Mouse (Mus musculus) T-helper 2 cell (primary cell): Measurements from ENCODE around the gene Glyat.
"Not testable (repeated sequence)": the region's sequence is repeated elsewhere in the genome, so short reads cannot be mapped to it uniquely, and the experiment has no call there.

Experiments
- in situ Hi-C: fragments of 300-600 bp; cut with MboI, MseI; formaldehyde crosslinking; loops from one replicate; pipeline ENCODE4 v1.15.1; 2025; ENCODE audit warnings: high pct_unique_total_duplicates

The Glyat gene

DNA sequence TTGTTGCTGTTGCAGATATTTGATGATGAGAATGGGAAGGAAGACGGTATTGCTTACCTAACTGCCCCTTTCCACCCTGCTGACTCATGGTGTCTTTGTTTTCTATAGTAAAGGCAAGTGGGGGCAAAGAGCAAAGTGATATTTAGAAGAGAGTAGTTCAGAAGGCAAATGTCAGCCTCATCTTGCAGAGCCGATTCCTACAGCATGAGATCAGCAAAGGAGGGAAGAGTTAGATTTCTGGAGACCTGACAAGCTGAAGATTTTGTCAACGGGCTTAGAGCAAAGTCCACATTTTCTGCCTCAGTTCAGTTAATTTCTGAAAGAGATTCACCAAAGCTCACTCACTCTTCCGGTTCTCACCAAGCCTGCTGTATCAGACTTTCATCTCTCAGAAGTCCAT, at the start of gene Glyat:
TSS of gene Glyat (plus strand) at position 133 of the 400 bp plus-strand sequence.
- in situ Hi-C loops: no loop called here

DNA sequence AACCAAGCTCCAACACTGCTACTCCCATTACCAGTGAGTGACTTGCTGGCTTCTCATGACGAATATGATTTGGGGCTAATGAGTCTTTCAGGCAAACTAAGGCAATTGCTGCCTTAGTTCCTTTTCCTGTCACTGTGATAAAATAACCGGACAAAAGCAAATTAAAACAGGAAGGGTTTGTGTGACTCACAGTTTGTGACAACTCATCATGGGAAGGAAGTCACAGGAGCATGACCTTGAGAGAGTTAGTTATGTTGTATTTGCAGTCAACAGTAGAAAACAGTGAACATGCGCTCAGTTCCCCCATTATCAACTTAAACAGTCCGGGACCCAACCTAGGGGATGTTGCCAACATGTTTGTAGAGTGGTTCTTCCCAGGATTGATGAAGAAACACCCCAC, 47.8 kb upstream of the Glyat start:
- in situ Hi-C loops: loop anchor here (5.0 kb wide), 1 partner anchor 68 kb away; no protein-coding TSS in a partner anchor

DNA sequence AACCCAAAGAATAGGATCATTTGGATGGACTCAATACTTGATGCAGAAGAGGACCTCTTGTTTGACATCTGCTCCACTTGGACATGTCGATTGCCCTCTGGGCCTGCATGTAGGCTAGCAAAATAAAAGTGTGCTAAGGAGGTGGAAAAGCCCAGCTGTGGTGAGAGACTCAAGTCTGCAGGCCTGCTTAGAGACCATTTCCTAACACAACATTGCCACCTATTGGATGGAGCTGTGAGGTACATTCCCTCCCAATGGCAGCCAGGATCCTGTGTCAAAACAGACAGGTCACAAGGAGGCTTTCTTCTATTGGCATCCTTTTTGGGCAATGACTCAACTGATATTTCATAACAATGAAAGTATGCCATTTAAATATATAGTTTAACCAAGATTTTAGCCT, 41.2 kb upstream of the Glyat start:
- in situ Hi-C loops: no loop called here

DNA sequence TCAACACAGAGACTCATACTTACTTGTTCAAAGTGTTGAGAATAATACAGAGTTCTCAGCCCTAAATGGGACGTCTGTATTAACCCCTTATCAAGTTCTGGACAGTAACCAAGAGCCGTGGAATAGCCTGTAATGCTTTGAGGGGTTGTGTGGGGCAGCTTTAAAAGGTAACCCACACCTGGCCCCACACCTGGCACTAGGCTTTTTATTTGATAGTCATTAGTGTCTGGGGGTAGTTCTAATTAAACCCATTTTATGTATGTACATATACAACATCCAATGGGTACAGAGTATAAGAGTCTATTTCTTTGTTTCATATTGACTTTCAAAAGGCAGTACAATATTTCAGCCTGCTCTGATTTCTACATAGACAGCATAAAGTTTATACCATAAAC, 38.0 kb upstream of the Glyat start:
- in situ Hi-C loops: no loop called here

DNA sequence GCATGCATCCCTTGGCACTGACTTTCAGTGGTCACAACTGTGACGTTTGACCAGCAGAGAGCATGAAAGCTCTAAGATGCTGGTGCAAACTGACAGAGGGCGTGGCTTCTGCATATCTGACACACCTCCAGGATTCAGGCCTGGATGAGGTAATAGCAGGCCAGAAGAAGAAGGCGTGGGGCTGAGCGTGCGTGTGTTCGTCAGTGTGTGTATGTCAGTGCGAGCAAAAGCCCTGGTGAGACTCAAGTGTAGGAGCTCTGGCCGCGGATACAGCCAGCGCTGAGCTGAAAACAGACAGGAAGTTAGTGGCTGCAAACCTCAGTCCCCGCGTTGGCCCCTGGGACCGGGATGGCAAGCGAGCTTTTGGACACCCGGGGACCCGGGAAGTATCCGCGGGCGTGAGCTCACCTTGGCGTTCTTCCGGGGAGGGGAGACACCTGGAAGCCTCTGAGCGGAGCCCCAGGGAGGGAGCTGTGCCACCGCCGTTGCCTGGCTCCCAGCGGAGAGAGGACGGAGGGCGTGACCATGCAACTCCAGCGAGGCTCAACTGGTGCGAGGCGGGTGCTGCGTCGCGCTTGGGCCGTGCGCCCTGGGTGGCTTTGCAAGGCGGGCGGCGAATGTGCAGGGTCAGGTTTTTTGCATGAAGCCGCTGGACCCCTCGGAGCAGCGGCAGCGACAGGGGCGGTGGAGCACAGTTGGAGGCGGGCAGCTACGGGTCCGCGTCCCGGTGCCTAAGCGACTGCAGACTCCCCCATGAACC, 37.4 kb upstream of the Glyat start:
- in situ Hi-C loops: no loop called here

DNA sequence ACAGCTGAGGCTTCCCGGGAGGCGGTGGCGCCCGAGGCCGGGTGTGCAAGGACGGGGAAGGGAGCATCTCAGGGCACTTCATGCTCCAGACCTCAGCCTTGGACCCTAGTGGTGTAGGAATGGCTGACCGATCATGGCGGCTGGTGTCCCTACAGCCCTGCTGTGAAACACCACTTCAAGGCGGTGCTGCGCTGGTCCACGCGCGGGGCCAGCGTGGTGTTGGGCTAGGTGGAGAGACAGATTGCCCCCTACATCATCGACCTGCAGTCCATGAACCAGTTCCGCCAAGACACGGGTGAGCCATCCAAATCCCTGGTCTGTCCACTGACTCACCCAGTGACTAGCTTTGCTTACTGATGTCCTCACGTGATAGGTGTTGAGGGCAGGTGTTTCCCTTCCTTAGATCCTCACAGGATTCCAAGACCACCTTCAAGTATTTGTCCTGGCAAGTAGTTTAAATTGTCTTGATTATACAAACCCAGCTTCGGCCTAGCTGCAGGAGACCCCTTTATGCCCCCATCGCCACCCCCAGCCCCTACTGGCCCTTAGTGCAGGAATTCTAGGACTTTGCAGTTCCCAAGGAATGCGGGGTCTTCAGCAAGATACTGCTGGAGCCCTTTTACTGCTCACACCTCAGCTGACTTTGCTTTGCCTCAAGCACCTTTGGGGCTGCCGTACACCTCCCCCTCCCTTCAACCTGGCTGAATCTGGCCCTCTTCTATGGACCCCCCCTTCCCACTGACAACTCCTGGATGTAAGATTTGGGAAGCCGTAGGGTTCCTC, 36.6 kb upstream of the Glyat start:
- in situ Hi-C loops: no loop called here

DNA sequence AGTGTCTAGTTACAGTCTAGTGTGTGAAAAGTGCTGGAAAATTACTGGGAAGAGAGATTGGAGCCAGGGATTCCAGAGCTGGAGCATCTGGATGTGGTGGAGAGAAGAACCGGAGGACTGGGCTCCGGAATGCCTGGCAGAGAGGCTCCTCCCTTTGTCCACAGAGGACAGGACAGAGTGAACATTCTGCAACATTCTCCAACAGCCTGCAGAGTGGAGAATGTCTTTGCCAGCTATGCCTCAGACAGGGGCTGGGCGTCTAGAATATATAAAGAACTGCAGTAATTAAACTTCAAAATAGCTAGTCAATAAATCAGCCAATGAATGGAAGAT, 36.1 kb upstream of the Glyat start:
- in situ Hi-C loops: no loop called here

DNA sequence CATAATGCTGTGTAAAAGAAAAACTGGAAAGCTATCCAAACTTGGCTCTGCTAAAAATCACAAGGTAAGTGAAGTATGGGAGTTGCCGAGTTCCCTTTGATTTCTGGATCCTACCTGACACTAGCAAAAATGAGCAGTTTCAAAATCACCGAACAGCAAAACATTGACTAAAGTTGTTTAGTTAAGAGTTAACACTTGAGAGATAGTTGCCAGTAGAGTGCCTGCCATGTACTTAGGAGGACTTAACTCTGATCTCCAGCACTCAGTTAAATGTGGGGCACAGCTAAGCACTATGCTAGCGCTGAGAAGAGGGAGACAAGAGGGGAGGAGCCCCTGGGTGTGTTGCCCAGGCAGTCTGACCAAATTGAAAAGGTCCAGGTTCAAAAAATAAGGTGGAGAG, 34.4 kb upstream of the Glyat start:
- in situ Hi-C loops: no loop called here

DNA sequence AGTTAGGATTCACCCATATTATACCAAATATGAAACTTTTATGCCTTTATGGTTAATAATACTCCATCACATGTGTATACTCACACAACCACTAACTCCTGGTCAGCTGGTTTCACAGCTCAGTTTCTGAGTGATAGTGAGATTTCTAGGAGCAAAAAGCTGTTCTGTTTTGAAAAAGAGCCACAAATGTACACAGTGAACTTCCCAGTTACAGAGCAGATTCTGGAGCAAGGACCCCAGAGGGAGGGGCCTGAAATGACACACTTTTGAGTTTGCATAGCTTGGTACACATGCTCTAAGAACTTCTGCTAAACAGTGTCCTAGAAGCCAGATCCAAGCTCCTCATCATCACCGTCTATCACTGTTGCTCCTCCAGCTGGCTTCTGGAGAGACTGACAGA, 33.4 kb upstream of the Glyat start, which contains the start of gene Gm4952:
TSS of gene Gm4952 (plus strand) at position 301 of the 400 bp plus-strand sequence.
- in situ Hi-C loops: no loop called here

DNA sequence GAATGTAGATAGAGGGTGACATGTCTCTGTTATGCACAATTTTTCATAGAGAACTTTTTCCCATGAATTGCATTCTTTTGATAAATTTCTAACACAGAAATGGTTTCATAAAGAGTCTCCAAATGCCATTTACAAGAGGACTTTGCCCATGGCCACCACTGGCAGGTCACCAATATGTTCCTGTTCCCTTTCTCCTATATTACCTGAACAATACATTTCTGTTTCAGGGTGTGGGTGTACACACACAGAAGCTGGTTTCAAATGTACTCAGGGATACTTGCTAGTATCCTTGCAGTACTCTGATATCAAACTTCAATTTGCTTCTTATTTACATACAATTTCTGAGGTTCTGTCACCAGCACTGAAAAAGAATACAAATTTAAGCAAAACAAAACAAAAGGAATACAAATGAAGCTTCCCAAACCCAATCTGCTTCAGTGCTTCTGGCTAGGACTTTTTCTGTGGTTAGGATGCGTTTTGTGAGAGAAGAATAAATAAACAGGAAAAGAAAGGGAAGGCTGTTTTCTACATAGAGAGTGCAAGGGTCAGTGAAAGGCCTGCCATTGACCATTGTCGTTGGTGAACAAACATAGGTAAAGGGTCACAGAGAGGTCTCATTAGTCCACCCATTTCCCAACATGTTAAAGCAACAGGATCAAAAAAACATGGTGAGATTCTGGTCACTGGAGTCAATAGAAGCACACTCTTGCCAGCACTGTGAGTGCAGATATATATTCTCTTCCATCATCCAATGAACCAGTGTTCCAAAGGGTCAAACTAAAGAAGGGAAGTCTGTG, 32.2 kb upstream of the Glyat start:
- in situ Hi-C loops: no loop called here

DNA sequence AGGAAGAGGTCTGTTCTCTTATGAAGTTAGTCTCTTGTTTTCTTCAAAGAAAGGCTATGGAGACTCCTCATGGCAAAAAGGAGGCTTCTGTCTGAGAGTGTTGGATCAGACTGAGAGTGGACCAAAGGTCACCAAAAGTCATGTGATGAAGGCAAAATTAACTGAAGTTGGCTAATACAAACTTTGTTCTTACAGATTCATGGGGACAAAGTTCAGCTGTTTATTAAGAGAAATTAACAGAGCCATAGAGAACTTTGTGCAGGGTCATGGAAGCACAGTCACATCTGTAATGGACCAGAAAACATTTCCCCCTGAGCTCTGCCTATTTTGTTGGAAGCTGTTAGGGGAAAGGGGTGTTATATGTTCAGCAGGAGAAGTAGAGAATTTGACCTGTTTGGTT, 24.8 kb upstream of the Glyat start:
- in situ Hi-C loops: no loop called here

DNA sequence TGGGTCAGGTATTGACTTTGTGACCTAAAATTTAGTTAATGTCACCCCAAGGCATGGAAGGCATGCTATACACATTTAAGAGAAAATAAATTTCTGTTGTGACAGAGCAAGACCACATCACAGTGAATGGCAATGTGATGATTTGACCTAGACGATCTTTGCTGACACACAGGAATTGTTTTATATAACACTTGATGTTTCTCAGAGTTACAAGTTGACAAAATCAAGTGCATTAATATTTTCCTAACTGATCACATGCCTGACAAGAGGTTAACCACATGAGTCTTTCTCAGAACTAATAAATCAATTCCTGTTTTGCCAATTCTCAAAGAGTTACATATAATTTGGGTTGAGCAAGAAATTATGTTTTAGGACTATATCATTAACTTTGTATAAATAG, 19.5 kb upstream of the Glyat start:
- in situ Hi-C loops: no loop called here

DNA sequence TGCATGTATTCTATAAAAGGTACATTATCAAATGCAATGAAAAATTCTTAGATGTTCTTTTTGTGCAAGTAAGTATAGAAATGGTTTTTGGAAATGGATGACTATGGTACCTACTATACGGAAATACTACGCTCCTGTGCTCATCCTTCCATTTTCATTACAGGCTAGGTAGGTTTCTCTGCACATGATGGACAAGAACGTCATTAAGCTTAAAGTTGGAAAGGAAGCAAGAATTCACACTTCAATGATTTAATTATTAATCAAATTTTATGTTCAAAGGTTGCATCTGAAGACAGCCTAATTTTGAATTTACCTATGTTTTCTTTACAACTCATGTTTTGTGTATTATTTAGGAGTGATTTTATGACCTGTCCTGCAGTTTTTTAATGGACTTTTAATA, 1.2 kb downstream of the Glyat start:
- in situ Hi-C loops: no loop called here

DNA sequence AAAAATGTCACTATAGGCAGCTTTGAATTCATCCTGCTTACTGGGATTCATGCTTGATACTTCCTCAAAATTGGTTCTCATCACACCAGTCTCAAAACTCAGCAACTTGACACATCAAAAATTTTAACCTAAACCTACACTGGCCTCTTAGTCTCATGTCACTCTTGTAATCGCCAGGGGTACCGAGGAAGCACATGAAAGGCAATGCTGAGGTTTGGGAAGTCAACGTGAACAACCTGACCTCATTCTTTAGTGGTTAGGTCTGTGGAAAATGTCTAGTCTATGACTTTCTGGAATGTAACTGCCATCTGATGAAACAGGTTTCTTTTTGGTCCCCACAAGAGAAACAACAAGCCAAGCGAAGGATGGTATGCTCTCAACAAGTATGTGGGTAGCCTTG, 1.9 kb downstream of the Glyat start:
- in situ Hi-C loops: no loop called here

DNA sequence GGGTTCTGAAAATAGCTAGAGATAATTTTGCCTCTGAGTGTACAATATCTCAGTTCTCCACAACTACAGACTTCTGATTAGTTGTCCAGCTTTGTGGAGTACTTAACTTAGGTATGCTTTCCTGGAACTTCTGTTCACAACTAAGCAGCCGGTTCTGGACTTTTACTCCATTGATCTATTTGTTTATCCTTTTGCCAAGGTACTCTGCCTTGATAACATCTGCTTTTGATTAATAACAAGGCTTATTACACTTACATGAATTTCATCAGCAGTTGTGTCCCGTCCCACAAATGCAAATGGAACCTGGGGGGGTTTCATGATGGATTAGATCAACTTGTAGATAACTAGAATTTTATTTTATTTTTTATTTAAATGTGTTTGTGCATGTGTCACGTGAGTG, 3.8 kb downstream of the Glyat start:
- in situ Hi-C loops: no loop called here

DNA sequence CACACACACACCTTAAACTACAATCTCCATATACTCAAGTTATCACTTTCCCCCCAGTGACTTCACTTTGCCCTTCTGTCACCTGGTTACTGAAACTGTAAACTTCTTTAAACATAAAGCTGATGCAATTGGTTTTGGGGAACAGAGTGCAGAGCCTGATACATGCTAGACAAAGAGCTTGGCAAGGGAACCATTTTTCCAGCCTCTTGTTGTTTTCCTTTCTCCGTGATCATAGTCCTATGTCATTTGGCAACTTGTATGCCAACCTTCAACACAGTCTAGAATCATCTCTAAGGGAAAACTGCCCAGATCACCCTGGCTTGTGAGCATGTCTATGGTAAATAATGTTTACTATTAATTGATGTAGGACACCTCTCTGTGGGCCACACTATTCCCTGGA, 4.9 kb downstream of the Glyat start:
- in situ Hi-C loops: no loop called here

DNA sequence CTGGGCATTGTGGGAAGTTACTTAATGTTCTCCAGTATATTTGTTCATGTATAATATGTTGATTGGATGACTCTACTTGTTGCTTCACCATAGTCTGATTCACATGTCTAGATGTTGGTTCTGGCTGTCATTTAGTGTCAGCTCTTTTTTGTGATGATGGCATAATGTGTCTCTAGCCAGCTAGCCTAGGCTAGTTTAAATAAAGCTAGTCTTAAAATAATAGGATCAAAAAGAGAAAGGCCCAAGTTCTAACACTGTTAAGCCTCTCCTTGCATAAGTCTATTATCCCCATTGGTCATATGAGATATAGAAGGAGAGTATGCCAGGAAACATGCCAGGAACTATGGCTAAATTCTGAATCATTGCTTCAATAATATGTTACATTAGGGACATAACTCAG, 16.4 kb downstream of the Glyat start:
- in situ Hi-C loops: no loop called here

DNA sequence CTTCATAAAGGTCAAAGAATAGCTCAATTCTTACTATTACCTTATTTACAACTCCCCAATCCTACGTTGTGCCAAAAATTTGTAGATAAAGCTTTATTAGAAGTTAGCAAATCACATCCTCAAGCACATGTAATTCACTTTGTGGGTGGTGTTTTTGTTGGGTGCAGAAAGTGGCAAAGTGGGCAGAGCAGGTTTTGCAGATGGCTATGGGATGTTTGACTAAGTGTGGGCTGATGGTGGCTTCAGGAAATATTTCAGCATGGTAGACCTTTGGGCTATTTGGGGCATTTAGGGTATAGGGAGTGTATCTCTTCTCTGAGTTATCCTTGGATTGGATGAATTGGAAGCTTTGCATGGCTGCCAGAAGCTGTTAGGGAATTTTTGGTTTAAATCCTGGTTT, 33.0 kb downstream of the Glyat start:
- in situ Hi-C loops: no loop called here

DNA sequence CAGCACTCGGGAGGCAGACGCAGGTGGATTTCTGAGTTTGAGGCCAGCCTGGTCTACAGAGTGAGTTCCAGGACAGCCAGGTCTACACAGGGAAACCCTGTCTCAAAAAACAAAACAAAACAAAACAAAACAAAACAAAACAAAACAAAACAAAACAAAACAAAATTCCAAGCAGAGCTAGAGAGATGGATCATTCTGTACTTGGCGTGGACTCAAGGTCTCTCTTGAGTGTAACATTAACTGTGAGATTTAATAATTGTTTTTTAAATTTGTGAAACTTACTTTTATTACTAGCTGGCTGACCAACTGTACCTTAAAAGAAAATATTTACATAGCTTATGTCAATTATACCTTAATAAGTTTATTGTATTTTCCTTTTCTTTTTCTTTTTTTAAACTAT, 35.5 kb downstream of the Glyat start:
- in situ Hi-C loops: not testable (repeated sequence)

DNA sequence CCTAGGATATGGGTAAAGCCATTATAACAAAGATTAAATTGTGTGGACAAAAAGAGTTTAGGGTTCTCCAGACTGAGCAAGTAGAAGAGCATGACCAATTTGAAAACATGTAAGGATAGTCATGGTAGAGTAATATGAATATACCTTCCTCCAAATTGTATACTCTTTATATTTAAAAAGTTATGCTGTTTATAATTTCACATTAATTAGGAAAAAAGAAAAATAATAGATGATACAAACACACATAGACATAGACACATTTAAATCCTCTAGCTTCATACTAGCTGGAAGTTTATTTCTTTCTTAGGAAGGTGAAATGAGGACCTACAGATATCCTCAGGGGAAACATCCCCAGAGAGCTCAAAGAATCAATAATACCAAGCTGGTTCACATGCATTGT, 37.0 kb downstream of the Glyat start, which contains the start of gene Olfr1442:
TSS of gene Olfr1442 (plus strand) at position 301 of the 400 bp plus-strand sequence.
- in situ Hi-C loops: no loop called here

DNA sequence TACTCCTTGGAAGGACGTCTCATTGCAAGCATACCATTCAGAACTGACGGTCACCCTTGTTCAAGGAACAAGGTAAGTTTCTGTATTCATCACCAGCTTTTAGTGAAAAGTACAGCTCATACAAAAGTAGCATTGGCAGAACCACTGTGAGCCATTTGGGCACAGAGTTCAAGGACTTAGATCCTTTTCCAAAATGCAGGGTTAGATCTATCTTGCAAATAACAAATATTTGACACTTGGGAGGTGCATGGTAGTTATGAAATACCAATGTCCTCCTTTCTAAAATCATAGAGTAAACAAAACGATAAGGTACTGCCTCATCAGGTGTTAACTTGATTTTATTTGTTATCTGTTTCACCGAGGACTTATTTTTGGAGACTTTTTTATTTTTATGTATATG, 37.9 kb downstream of the Glyat start:
- in situ Hi-C loops: no loop called here

DNA sequence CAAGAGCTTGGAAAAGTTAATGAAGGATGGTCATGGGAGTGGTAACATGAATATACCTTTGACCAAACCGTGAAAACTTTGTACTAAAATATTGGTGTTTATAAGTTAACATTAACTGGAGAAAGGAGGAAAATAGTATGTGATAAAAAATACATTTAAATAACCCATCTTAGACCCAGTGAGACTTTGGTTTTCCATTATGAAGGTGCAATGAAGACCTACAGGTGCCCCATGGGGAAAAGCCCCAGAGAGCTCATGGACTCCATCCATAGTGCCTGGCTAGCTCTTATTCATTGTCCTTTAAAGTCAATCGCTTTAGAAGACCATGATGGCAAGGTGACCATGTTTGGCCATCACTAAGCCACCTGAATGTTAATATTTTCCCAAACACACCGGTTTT, 44.7 kb downstream of the Glyat start, which contains the start of gene Olfr1443:
TSS of gene Olfr1443 (plus strand) at position 301 of the 400 bp plus-strand sequence.
- in situ Hi-C loops: no loop called here
